Mouse (Mus musculus) liver, embryonic 18 days (tissue): Measurements from ENCODE around the gene Cyb5d2. TPM values are rescaled to one million over a fixed set of nuclear protein-coding genes. Genes with fewer than 3 reads are reported as not detected.

ENCODE experiments used
- polyA plus RNA-seq: library from polyadenylated mRNA; depleted of rRNA; stranded (reverse); fragments of >200 nt; gene quantifications from 2 replicates; pipeline ENCODE4 v1.2.3, GENCODE M21; 2012; rRNA removed

Cyb5d2 gene
- 2.1 and 2.3 TPM in 2 replicates for polyA plus RNA-seq

DNA sequence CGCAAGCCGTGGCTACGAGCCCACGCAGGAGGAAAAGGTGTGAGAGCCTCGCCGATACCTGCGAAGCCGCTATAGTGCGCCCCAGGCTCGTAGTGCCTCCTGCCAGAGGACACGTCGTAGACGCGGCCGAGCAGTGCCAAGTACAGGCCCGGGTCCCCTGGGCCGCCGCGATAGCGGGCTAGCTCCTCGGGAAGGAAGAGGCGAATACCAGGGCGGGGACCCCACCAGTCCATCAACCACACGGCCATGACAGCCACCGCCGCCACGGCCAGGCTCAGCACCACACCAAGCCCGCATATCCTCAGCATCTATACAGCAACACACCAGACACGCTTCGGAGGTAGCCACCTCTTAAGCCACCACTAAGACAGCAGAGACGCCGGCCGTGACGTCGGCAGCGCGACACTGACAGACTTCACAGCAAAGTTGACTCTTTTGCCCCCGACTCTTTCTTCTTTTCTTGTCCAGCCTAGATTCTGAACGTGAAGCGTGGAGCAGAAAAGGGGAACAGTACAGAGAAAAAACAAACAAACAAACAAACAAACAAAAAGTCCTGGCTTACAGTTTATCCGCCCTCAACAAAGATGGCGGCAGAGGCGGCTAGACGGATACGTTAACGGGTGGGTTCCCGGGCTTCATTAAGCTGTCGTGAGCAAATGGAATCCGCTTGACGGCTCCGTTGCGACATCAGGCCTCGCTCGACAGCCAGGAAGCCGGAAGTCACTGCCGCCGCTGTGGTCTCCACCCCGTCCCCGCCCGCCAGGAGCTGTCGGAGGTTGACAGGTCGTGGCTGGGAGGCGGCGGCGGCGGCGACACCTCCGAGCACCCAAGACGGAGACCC, at the start of gene Cyb5d2, which contains the start of gene Zzef1:
Gene Cyb5d2, minus strand, starts transcription at position 688 of the 841 bp plus-strand sequence.
Gene Zzef1, plus strand, starts transcription at position 772 of the 841 bp plus-strand sequence.

Other genes starting within 250 kb of the Cyb5d2 start
- gene Spns3, start 245.6 kb downstream of the Cyb5d2 start, polyA plus RNA-seq, result 1.6 and 1.8 TPM in 2 replicates
- gene Ube2g1, start 188.9 kb downstream of the Cyb5d2 start, polyA plus RNA-seq, result 10.9 and 12.2 TPM in 2 replicates
- 10.3 and 10.6 TPM in 2 replicates for gene Ankfy1, start 106.1 kb downstream of the Cyb5d2 start, polyA plus RNA-seq
- 4.4 and 5.4 TPM in 2 replicates for gene Zzef1, start 84 bp upstream of the Cyb5d2 start, polyA plus RNA-seq
- 12.5 and 14.7 TPM in 2 replicates for gene Atp2a3, start 165.0 kb upstream of the Cyb5d2 start, polyA plus RNA-seq
- gene P2rx1, start 203.0 kb upstream of the Cyb5d2 start, polyA plus RNA-seq, result 5.1 and 5.6 TPM in 2 replicates
- gene Camkk1, start 222.9 kb upstream of the Cyb5d2 start, polyA plus RNA-seq, result 1.00 and 1.2 TPM in 2 replicates